Mouse (Mus musculus) cerebellum, adult 2 months (tissue): ENCODE measurements around the gene Asb16.

Source experiments
- CTCF ChIP-seq: fragments of 200-500 bp; IDR thresholded peaks from 2 replicates; pipeline ENCODE4 v1.5.1; 2011; ENCODE audit warnings: low read depth, mild to moderate bottlenecking, control low read depth, low read length, moderate library complexity, borderline replicate concordance; ENCODE audit not compliant: insufficient read depth
- POLR2A ChIP-seq: fragments of 200-500 bp; IDR thresholded peaks from 2 replicates; pipeline ENCODE4 v1.6.1; 2011; ENCODE audit warnings: low read length, control low read depth, borderline replicate concordance; ENCODE audit not compliant: insufficient read depth

DNA sequence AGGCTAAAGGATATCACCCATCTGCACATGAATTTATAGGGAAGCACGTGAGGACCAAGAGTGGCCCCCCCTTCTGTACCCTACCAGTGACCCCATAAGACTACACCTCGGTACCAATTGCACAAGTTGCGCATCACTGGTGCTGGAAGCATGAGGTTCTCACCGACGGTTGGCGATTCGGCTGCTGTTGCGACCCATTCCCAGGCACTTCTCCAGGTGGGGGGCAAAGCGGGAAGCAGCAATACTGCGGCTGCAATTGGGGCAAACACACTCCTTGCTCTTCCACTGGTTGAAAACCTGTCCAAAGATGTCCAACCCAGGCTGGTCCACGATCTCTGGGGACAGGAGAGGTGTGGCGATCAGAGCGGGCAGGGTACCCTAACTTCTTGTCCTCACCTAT lies 25.4 kb downstream of the Asb16 start:
- TF ChIP-seq CTCF (no peak), POLR2A (no peak)
